Mouse (Mus musculus): ENCODE results near the gene H3f3b. TPM values are rescaled to one million over a fixed set of nuclear protein-coding genes. Genes with fewer than 3 reads are reported as not detected.

H3f3b gene
- polyA plus RNA-seq (2015; fragmentation: Nextera tagmentation; extraction: Ambion mirVana) = 1,792 and 1,937 TPM in 2 replicates

GRCm38 (mm10) chr11:116027756-116028155 lies at the start of gene H3f3b:
Gene H3f3b (minus strand): TSS chr11:116027962.
- Histone ChIP-seq H3K4me2 (ENCODE audit: low read depth, low read length) (no peak within 1 kb of the TSS), H3K4me3 (ENCODE audit: low read length) (no peak within 1 kb of the TSS), H3K36me3 (ENCODE audit: control insufficient read depth, insufficient read depth, low read length) (peaks cover 2% of the 10 kb centered on the region; the same call in 1 of the 2 replicates), H3K27me3 (ENCODE audit: control insufficient read depth, insufficient read depth, low read depth, low read length) (no peaks in the 10 kb centered on the region), H3K9ac (ENCODE audit: low read length) (peak within 1 kb of the TSS; percentile 24; the same call in 1 of the 2 replicates), H3K27ac (ENCODE audit: low read length) (no peak within 1 kb of the TSS), H3K4me1 (replicated peaks; ENCODE audit: control insufficient read depth, insufficient read depth, low read length) (peaks cover 10% of the 10 kb centered on the region), H3K9me3 (ENCODE audit: control insufficient read depth, low read length) (no peaks in the 10 kb centered on the region)
- ATAC-seq (ENCODE audit: low read depth) = no peak
- WGBS = 75% methylated on average over 4 of the region's 4 CpGs

- no peaks in the 10 kb centered on the region for H3K27me3 ChIP-seq (ENCODE audit: control insufficient read depth, insufficient read depth, low read depth, low read length)
- 63% methylated on average over 7 of the region's 7 CpGs for WGBS
- peak overlapping the region; percentile 48 for H3K9ac ChIP-seq (ENCODE audit: low read length)
- peaks cover 19% of the 10 kb centered on the region for H3K4me1 ChIP-seq (replicated peaks; ENCODE audit: control insufficient read depth, insufficient read depth, low read length)
- 0 out of 2 replicates have a peak, but pooled peaks have one; percentile 16 for ATAC-seq (ENCODE audit: low read depth)
- H3K4me2 ChIP-seq (ENCODE audit: low read depth, low read length) = peak overlapping the region; percentile 55
- peaks cover 19% of the 10 kb centered on the region for H3K36me3 ChIP-seq (ENCODE audit: control insufficient read depth, insufficient read depth, low read length)
- H3K9me3 ChIP-seq (ENCODE audit: control insufficient read depth, low read length) = no peaks in the 10 kb centered on the region
- peak overlapping the region; percentile 32 for H3K4me3 ChIP-seq (ENCODE audit: low read length)
- peak overlapping the region; percentile 89; the same call in 1 of the 2 replicates for H3K27ac ChIP-seq (ENCODE audit: low read length)
Measured at GRCm38 (mm10) chr11:116076836-116077235, 49.1 kb upstream of the H3f3b start.

DNA sequence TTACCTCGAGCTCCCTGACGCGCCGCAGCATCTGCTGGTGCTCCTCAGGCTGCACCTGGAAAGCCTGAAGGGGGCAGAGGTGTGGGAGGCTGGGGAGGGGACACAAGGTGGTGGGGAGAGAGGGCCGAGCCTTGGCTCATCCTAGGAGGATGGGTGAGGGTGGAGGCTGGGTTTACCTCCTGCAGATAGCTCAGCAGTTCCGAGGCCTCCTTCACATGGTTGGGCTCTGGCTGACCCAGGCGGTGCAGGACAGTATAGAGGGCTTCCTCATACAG lies 48.4 kb upstream of the H3f3b start:
- H3K9me3 ChIP-seq (ENCODE audit: control insufficient read depth, low read length) = no peaks in the 10 kb centered on the region
- H3K4me2 ChIP-seq (ENCODE audit: low read depth, low read length) = no peak overlapping the region
- H3K9ac ChIP-seq (ENCODE audit: low read length) = peak overlapping the region; percentile 39; the same call in 1 of the 2 replicates
- WGBS = 61% methylated on average over 7 of the region's 7 CpGs
- no peak overlapping the region for H3K27ac ChIP-seq (ENCODE audit: low read length)
- ATAC-seq (ENCODE audit: low read depth) = no peak
- H3K27me3 ChIP-seq (ENCODE audit: control insufficient read depth, insufficient read depth, low read depth, low read length) = no peaks in the 10 kb centered on the region
- peaks cover 19% of the 10 kb centered on the region for H3K4me1 ChIP-seq (replicated peaks; ENCODE audit: control insufficient read depth, insufficient read depth, low read length)
- H3K4me3 ChIP-seq (ENCODE audit: low read length) = no peak overlapping the region
- H3K36me3 ChIP-seq (ENCODE audit: control insufficient read depth, insufficient read depth, low read length) = peaks cover 16% of the 10 kb centered on the region

DNA sequence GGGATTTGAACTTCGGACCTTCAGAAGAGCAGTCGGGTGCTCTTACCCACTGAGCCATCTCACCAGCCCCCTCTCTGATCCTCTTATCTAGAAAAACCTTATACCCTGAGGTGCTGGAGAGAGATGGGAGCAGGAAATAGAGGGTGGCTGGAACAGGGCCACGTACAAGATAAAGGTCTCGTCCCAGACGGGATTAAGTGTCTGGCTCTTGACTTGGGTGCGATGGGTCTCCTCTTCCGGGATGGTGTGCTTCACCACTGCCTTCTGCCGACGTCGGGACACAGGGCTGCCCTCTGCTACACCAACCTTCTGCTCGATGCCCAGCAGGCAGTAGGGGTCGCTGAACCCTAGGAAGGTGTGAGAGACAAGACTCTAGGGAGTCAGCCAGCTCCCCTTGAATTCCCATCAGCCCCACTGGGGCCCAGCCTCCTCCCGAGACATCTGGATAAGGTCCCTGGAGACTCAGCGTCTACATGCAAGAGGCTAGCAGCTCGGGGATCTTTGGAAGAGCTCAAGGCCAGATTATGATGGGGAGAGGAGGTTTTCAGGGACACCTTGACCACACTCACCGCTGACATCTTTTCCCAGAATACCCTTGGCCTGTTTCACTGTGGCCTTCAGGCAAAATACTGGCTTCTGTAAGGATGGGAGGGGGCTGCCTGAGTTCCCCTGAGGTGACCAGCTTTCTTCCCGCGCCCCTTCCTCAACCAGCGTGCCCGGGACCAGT lies 47.9 kb upstream of the H3f3b start:
- H3K4me1 ChIP-seq (replicated peaks; ENCODE audit: control insufficient read depth, insufficient read depth, low read length) = peaks cover 19% of the 10 kb centered on the region
- H3K4me3 ChIP-seq (ENCODE audit: low read length) = no peak overlapping the region
- H3K9me3 ChIP-seq (ENCODE audit: control insufficient read depth, low read length) = no peaks in the 10 kb centered on the region
- WGBS = 44% methylated on average over 20 of the region's 20 CpGs
- H3K4me2 ChIP-seq (ENCODE audit: low read depth, low read length) = no peak overlapping the region
- no peak for ATAC-seq (ENCODE audit: low read depth)
- peaks cover 12% of the 10 kb centered on the region for H3K36me3 ChIP-seq (ENCODE audit: control insufficient read depth, insufficient read depth, low read length)
- H3K9ac ChIP-seq (ENCODE audit: low read length) = 0 out of 2 replicates have a peak overlapping the region, but pooled peaks have one; percentile 39
- no peaks in the 10 kb centered on the region for H3K27me3 ChIP-seq (ENCODE audit: control insufficient read depth, insufficient read depth, low read depth, low read length)
- no peak overlapping the region for H3K27ac ChIP-seq (ENCODE audit: low read length)

DNA sequence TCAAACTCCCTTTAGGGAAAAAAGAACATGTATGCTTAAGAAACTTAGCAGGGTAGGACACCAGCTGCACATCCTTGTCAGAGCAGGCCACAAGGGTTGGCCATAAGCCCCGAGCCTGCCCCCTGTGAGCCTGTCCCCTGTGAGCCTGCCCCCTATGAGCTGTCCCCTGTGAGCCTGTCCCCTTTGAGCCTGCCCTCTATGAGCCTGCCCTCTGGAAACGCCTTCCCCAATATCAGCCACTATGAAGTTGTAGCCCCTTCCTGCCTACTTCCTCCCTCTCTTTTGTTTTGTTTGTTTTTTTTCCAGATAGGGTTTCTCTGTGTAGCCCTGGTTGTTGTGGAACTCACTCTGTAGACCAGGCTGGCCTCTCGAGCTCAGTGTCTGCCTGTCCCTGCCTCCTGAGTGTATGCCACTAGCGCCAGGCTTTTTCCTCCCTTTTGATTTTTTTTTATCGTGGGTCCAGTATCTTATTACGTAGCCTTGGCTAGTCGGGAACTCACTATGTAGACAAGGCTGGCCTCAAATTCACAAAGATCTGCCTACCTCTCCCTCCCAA lies 46.8 kb upstream of the H3f3b start:
- H3K9me3 ChIP-seq (ENCODE audit: control insufficient read depth, low read length) = no peaks in the 10 kb centered on the region
- H3K27me3 ChIP-seq (ENCODE audit: control insufficient read depth, insufficient read depth, low read depth, low read length) = no peaks in the 10 kb centered on the region
- no peak for ATAC-seq (ENCODE audit: low read depth)
- WGBS = 48% methylated on average over 7 of the region's 7 CpGs
- H3K27ac ChIP-seq (ENCODE audit: low read length) = no peak overlapping the region
- peaks cover 19% of the 10 kb centered on the region for H3K4me1 ChIP-seq (replicated peaks; ENCODE audit: control insufficient read depth, insufficient read depth, low read length)
- no peak overlapping the region for H3K4me2 ChIP-seq (ENCODE audit: low read depth, low read length)
- no peak overlapping the region for H3K9ac ChIP-seq (ENCODE audit: low read length)
- H3K36me3 ChIP-seq (ENCODE audit: control insufficient read depth, insufficient read depth, low read length) = peaks cover 4% of the 10 kb centered on the region; the same call in 1 of the 2 replicates
- H3K4me3 ChIP-seq (ENCODE audit: low read length) = no peak overlapping the region

DNA sequence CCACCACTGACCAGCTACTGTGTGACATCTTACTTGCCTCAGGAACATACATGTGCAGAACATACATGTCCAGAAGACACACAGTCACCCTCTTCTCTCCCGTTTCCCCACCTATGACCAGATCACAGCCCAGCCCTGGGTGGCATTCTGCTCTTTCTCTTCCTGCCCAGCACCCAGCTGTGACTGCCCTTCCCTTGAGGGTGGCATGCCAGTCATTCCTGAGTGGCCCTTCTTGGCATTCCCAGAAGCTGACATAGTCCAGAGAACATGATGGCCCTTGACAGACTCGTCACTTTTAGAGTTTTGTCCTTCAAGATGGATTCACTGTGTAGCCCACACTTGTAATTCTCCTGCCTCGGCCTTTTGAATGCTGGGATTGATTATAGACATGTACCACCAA lies 44.8 kb upstream of the H3f3b start:
- 0 out of 2 replicates have a peak, but pooled peaks have one; percentile 22 for ATAC-seq (ENCODE audit: low read depth)
- 66% methylated on average over 3 of the region's 3 CpGs for WGBS

DNA sequence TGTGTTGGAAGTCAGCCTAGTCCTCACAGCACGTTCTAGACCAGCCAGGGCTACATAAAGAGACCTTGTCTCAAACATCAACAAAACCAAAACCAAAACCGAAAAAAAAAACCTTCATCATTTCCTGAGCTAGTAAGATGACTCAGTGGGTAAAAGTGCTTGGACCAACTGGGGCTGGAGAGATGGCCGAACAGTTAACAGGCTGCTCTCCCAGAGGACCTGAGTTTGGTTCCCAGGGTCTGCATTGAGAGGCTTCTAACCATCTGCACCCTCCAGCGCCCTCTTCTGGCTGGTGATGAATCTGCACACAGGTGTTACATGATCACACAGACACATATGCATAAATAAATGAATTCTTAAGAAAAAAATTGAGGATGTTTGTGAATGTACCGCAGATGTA lies 43.7 kb upstream of the H3f3b start:
- no peaks in the 10 kb centered on the region for H3K27me3 ChIP-seq (ENCODE audit: control insufficient read depth, insufficient read depth, low read depth, low read length)
- H3K9me3 ChIP-seq (ENCODE audit: control insufficient read depth, low read length) = no peaks in the 10 kb centered on the region
- no peak overlapping the region for H3K27ac ChIP-seq (ENCODE audit: low read length)
- no peak overlapping the region for H3K4me3 ChIP-seq (ENCODE audit: low read length)
- 56% methylated on average over 5 of the region's 5 CpGs for WGBS
- H3K36me3 ChIP-seq (ENCODE audit: control insufficient read depth, insufficient read depth, low read length) = no peaks in the 10 kb centered on the region
- ATAC-seq (ENCODE audit: low read depth) = no peak
- no peaks in the 10 kb centered on the region; the same call in 1 of the 2 replicates for H3K4me1 ChIP-seq (replicated peaks; ENCODE audit: control insufficient read depth, insufficient read depth, low read length)
- no peak overlapping the region for H3K4me2 ChIP-seq (ENCODE audit: low read depth, low read length)
- H3K9ac ChIP-seq (ENCODE audit: low read length) = no peak overlapping the region

More for the DNA sequence above, 44.8 kb upstream of the H3f3b start:
- H3K4me2 ChIP-seq (ENCODE audit: low read depth, low read length) = no peak overlapping the region
- no peaks in the 10 kb centered on the region for H3K36me3 ChIP-seq (ENCODE audit: control insufficient read depth, insufficient read depth, low read length)
- no peaks in the 10 kb centered on the region for H3K9me3 ChIP-seq (ENCODE audit: control insufficient read depth, low read length)
- no peaks in the 10 kb centered on the region for H3K27me3 ChIP-seq (ENCODE audit: control insufficient read depth, insufficient read depth, low read depth, low read length)
- no peak overlapping the region for H3K9ac ChIP-seq (ENCODE audit: low read length)
- no peak overlapping the region for H3K27ac ChIP-seq (ENCODE audit: low read length)
- no peak overlapping the region for H3K4me3 ChIP-seq (ENCODE audit: low read length)
- peaks cover 10% of the 10 kb centered on the region for H3K4me1 ChIP-seq (replicated peaks; ENCODE audit: control insufficient read depth, insufficient read depth, low read length)

GRCm38 (mm10) chr11:116065345-116065744 lies 37.6 kb upstream of the H3f3b start:
- Histone ChIP-seq H3K36me3 (ENCODE audit: control insufficient read depth, insufficient read depth, low read length) (peaks cover 10% of the 10 kb centered on the region; the same call in 1 of the 2 replicates), H3K9me3 (ENCODE audit: control insufficient read depth, low read length) (no peaks in the 10 kb centered on the region), H3K4me1 (replicated peaks; ENCODE audit: control insufficient read depth, insufficient read depth, low read length) (no peaks in the 10 kb centered on the region), H3K4me3 (ENCODE audit: low read length) (no peak overlapping the region), H3K9ac (ENCODE audit: low read length) (no peak overlapping the region), H3K27ac (ENCODE audit: low read length) (no peak overlapping the region), H3K4me2 (ENCODE audit: low read depth, low read length) (no peak overlapping the region), H3K27me3 (ENCODE audit: control insufficient read depth, insufficient read depth, low read depth, low read length) (no peaks in the 10 kb centered on the region)
- 75% methylated on average over 12 of the region's 12 CpGs for WGBS
- no peak for ATAC-seq (ENCODE audit: low read depth)

DNA sequence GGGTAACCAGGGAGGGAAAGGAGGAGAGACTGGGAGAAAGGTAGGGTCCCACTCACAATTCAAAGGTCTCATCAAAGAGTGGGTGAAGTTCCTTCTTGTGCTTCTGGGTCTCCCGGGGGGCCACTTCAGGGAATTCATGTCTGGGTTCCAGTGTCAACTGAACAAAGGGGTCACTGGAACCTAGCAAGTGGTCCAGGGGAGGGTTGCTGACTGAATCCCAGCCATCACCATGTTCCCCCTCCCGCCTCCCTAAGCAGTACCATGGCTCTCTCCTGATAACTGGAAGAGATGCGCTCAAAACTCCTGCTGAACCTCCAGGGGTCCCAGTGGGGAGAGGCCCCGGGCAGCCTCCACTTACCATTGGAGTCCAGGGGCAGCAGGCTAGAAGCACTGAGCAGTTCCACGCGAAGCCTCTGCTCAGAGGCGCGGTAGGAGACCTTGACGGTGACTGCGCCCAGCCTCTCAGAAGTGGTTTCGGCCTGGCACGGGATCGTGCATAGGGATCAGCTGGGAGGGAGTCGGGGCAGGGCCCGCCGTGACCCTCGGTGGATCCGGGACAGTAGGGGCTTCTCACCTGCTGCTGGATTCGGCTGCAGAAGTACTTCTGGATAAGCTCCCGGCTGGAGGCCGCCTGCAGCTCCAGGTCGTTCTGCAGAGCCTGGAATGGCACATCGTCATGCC lies 36.6 kb upstream of the H3f3b start:
- 66% methylated on average over 23 of the region's 23 CpGs for WGBS
- Histone ChIP-seq H3K27me3 (ENCODE audit: control insufficient read depth, insufficient read depth, low read depth, low read length) (no peaks in the 10 kb centered on the region), H3K4me2 (ENCODE audit: low read depth, low read length) (no peak overlapping the region), H3K9me3 (ENCODE audit: control insufficient read depth, low read length) (no peaks in the 10 kb centered on the region), H3K4me3 (ENCODE audit: low read length) (no peak overlapping the region), H3K9ac (ENCODE audit: low read length) (no peak overlapping the region), H3K27ac (ENCODE audit: low read length) (no peak overlapping the region), H3K36me3 (ENCODE audit: control insufficient read depth, insufficient read depth, low read length) (peaks cover 14% of the 10 kb centered on the region; the same call in 1 of the 2 replicates), H3K4me1 (replicated peaks; ENCODE audit: control insufficient read depth, insufficient read depth, low read length) (no peaks in the 10 kb centered on the region)
- no peak for ATAC-seq (ENCODE audit: low read depth)

All from lung, embryonic 16.5 days (tissue).